Mouse (Mus musculus) neural tube, embryonic 13.5 days (tissue): ENCODE measurements around the gene Sema5b. TPM values are rescaled to one million over a fixed set of nuclear protein-coding genes. Genes with fewer than 3 reads are reported as not detected.

Experiments used
- ATAC-seq: fragments of 200-750 bp; cut with Nextera tagmentation; 2 replicates; pipeline ENCODE4 v1.8.0; 2017; ENCODE audit warnings: low read depth, mild to moderate bottlenecking, moderate TSS enrichment, moderate library complexity
- H3K27ac ChIP-seq: fragments of 300-500 bp; sonication (generic); replicated peaks from 2 replicates; pipeline ENCODE4 v1.5.1; 2015; ENCODE audit warnings: moderate library complexity, mild to moderate bottlenecking, inconsistent platforms
- H3K27me3 ChIP-seq: fragments of 300-500 bp; sonication (generic); 2 replicates; pipeline ENCODE4 v1.6.1; 2015; ENCODE audit warnings: mild to moderate bottlenecking, inconsistent platforms
- H3K36me3 ChIP-seq: fragments of 300-500 bp; sonication (generic); 2 replicates; pipeline ENCODE4 v1.6.1; 2015; ENCODE audit warnings: mild to moderate bottlenecking, inconsistent platforms
- H3K4me1 ChIP-seq: fragments of 300-500 bp; sonication (generic); replicated peaks from 2 replicates; pipeline ENCODE4 v1.6.1; 2015; ENCODE audit warnings: inconsistent platforms
- H3K4me2 ChIP-seq: fragments of 300-500 bp; sonication (generic); 2 replicates; pipeline ENCODE4 v1.6.1; 2015; ENCODE audit warnings: inconsistent platforms, mild to moderate bottlenecking, moderate library complexity
- H3K4me3 ChIP-seq: fragments of 300-500 bp; sonication (generic); 2 replicates; pipeline ENCODE4 v1.5.1; 2015; ENCODE audit warnings: mild to moderate bottlenecking, inconsistent platforms
- H3K9ac ChIP-seq: fragments of 300-500 bp; sonication (generic); 2 replicates; pipeline ENCODE4 v1.6.1; 2015; ENCODE audit warnings: moderate library complexity, mild to moderate bottlenecking, inconsistent platforms
- H3K9me3 ChIP-seq: fragments of 300-500 bp; sonication (generic); 2 replicates; pipeline ENCODE4 v1.6.1; 2016; ENCODE audit warnings: inconsistent platforms
- WGBS: fragments of 180-500 bp; shearing (Covaris S2); methylation state at CpG from one replicate; pipeline ENCODE4 v1.1.7; 2015; 5-methylcytosine and 5-hydroxymethylcytosine counted together
- polyA plus RNA-seq: library from polyadenylated mRNA; unstranded; fragments of >200 nt; fragmentation: Nextera tagmentation; extraction: Ambion mirVana; gene quantifications from 2 replicates; pipeline ENCODE4 v1.2.1, GENCODE M21; 2015

The Sema5b gene
- polyA plus RNA-seq, 1 experiment from 2014 or later, result 24.0 TPM

DNA sequence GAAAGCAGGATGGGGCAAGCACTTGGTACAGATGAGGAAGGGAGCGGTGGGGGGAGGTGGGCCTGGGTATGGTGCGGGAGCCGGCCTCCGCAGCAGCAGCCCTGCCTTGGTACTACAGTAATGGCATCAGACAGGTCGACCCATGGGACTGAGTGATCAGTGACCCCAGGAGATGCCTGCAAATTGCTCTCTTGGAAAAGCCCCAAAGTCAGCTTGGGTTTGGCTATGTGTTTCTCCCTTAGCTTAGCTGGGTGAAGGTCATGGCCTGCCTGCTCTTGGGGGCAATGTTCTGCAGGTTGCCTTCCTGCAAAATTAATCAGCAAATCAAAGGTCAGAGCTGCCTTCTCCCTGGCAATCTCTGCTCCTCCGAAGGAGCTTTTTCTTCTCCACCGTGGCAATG is 21.7 kb upstream of the Sema5b start:
- 61% methylated on average over 7 of the region's 7 CpGs for WGBS
- no peaks in the 10 kb centered on the region for H3K9me3 ChIP-seq
- H3K27me3 ChIP-seq, result no peaks in the 10 kb centered on the region
- no peak overlapping the region for H3K9ac ChIP-seq
- no peak overlapping the region for H3K27ac ChIP-seq
- peaks cover 44% of the 10 kb centered on the region for H3K4me1 ChIP-seq
- no peak for ATAC-seq
- no peaks in the 10 kb centered on the region for H3K36me3 ChIP-seq
- H3K4me2 ChIP-seq, result no peak overlapping the region
- no peak overlapping the region for H3K4me3 ChIP-seq

- WGBS, result 67% methylated on average over 4 of the region's 4 CpGs
- Histone ChIP-seq H3K4me3 (no peak overlapping the region), H3K27ac (no peak overlapping the region), H3K27me3 (no peaks in the 10 kb centered on the region), H3K9me3 (no peaks in the 10 kb centered on the region), H3K4me1 (peaks cover 11% of the 10 kb centered on the region), H3K9ac (no peak overlapping the region), H3K36me3 (no peaks in the 10 kb centered on the region), H3K4me2 (no peak overlapping the region)
- no peak for ATAC-seq
Measured at GRCm38 (mm10) chr16:35524200-35524599, 16.7 kb upstream of the Sema5b start.

DNA sequence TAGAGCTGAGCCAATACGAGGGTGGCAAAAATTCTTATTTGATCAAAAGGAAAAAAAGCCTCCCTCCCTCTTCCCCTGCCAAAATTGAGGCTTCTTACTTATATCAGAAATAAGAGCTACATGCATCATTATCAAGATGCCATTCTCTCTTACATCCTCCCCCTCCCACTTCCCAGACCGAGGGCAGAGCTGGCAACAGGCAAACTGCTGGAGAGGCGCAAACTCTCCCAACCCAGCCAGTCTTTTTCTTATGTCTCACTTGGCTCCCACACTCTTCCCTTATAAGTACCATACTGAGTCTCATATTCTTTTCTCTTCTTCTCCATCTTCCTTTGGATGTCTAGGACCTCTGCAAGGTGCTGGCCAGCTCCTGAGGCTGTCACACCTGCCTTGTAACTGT is 6.3 kb upstream of the Sema5b start:
- Histone ChIP-seq H3K27ac (no peak overlapping the region), H3K4me1 (peaks cover 7% of the 10 kb centered on the region; the same call in 1 of the 2 replicates)
- WGBS, result 87% methylated on average over 3 of the region's 3 CpGs

DNA sequence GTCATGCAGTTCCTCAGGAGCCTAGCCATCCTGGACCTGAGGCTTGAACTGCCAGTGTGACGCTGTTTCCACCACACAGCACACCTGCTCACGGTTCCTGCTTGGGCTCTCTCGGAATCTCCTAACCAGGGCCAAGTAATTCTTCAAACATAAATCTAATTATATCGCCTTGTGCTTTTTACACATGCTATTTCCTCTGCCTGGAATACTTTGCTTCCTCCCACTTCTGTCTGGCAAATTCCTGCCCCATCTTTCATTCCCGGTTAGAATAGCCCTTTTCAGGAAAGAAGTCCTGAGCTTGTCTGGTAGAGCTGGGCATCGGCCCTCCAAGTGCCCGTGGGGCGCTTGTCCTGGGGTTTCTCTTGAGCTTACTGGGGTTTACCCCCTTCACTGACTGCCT is 3.3 kb upstream of the Sema5b start:
- Histone ChIP-seq H3K27me3 (peaks cover 10% of the 10 kb centered on the region), H3K9ac (no peak overlapping the region), H3K4me3 (no peak overlapping the region), H3K4me1 (peaks cover 29% of the 10 kb centered on the region), H3K27ac (no peak overlapping the region), H3K9me3 (no peaks in the 10 kb centered on the region), H3K36me3 (no peaks in the 10 kb centered on the region), H3K4me2 (no peak overlapping the region)
- 72% methylated on average over 8 of the region's 8 CpGs for WGBS
- ATAC-seq, result no peak

More for the DNA sequence above, 6.3 kb upstream of the Sema5b start:
- no peaks in the 10 kb centered on the region for H3K36me3 ChIP-seq
- H3K9me3 ChIP-seq, result no peaks in the 10 kb centered on the region
- H3K4me3 ChIP-seq, result no peak overlapping the region
- no peak for ATAC-seq
- H3K4me2 ChIP-seq, result no peak overlapping the region
- H3K27me3 ChIP-seq, result peaks cover 10% of the 10 kb centered on the region
- H3K9ac ChIP-seq, result no peak overlapping the region

DNA sequence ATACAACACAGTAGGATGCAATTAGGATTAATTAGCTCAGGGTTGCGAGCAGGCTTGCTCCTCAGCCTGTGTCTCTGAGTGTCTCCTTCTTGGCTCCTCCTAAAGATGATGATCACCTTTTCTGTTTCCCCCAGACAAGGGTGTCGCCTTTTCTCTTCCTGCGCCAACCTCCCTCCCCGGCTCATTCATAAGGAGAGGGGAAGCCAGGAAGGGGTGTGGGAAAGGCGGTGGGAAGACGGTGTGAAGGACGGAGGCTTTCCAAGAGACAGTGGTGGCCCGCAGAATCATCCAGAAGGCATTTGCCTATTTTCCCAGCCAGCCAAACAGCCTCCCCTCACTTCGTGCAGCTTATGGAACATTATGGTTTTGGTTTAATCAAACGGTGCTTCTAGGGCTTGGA is 1.9 kb upstream of the Sema5b start:
- no peak overlapping the region for H3K4me3 ChIP-seq
- peaks cover 19% of the 10 kb centered on the region for H3K27me3 ChIP-seq
- H3K4me1 ChIP-seq, result peaks cover 43% of the 10 kb centered on the region
- no peak overlapping the region for H3K4me2 ChIP-seq
- no peak overlapping the region for H3K9ac ChIP-seq
- H3K27ac ChIP-seq, result no peak overlapping the region
- H3K36me3 ChIP-seq, result no peaks in the 10 kb centered on the region
- no peak for ATAC-seq
- 53% methylated on average over 10 of the region's 10 CpGs for WGBS
- no peaks in the 10 kb centered on the region for H3K9me3 ChIP-seq

DNA sequence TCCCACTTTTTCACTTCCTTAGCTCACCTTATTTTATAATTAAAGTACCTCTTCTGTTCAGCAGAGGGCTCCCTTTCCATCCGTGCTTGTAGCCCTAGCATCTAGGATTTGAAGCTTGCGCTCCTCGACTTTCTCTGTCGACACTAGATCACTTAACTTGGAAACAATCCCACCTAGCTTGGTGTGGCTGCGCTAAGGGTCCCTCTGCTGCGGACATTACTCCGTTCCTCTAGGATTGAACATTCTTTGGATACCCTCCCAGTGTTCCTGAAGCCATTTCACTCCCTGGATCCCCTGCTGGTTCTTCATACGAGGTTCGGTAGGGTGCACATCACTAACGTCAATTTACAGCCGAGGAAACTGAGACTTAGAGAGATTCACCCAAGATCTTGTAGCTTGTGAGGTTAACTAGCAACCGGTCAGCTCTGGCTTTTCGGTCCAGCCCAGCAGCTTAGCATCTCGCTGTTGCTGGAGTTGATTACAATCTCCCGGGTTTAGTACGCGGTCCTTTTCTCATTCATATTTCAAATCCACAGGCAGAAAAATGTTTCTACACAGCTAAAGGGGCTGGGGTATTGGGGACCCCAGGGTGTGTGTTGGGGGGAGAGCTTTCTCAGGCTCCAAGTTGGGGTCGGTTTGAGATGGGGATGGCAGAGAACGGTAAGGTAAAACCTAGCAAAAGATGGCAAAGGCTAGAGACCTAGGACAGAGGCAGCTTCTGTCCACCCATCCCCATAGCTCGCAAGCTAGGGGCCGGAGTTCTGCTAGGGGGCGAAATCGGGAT is 420 bp upstream of the Sema5b start:
- Histone ChIP-seq H3K9ac (peak overlapping the region; percentile 87), H3K4me3 (peak overlapping the region; percentile 65), H3K4me1 (peaks cover 45% of the 10 kb centered on the region), H3K36me3 (no peaks in the 10 kb centered on the region), H3K27me3 (peaks cover 20% of the 10 kb centered on the region), H3K27ac (peak overlapping the region; percentile 85), H3K9me3 (no peaks in the 10 kb centered on the region), H3K4me2 (peak overlapping the region; percentile 89)
- under 1% methylated on average over 23 of the region's 23 CpGs for WGBS
- peak; percentile 45; the same call in 1 of the 2 replicates for ATAC-seq

GRCm38 (mm10) chr16:35541661-35542420 is 896 bp downstream of the Sema5b start:
- WGBS, result under 1% methylated on average over 52 of the region's 54 CpGs
- H3K9me3 ChIP-seq, result no peaks in the 10 kb centered on the region
- H3K4me2 ChIP-seq, result peak overlapping the region; percentile 89
- H3K9ac ChIP-seq, result peak overlapping the region; percentile 87
- peaks cover 20% of the 10 kb centered on the region for H3K27me3 ChIP-seq
- peak overlapping the region; percentile 85 for H3K27ac ChIP-seq
- peak overlapping the region; percentile 65 for H3K4me3 ChIP-seq
- ATAC-seq, result peak; percentile 62
- H3K36me3 ChIP-seq, result no peaks in the 10 kb centered on the region
- H3K4me1 ChIP-seq, result peaks cover 45% of the 10 kb centered on the region

GRCm38 (mm10) chr16:35542421-35542780 is 1.5 kb downstream of the Sema5b start:
- Histone ChIP-seq H3K36me3 (no peaks in the 10 kb centered on the region), H3K9me3 (no peaks in the 10 kb centered on the region), H3K4me3 (peak overlapping the region; percentile 65), H3K4me1 (peaks cover 45% of the 10 kb centered on the region), H3K9ac (peak overlapping the region; percentile 87), H3K4me2 (peak overlapping the region; percentile 89), H3K27ac (no peak overlapping the region; the same call in 1 of the 2 replicates), H3K27me3 (peaks cover 20% of the 10 kb centered on the region)
- ATAC-seq, result no peak
- WGBS, result under 1% methylated on average over 27 of the region's 27 CpGs

DNA sequence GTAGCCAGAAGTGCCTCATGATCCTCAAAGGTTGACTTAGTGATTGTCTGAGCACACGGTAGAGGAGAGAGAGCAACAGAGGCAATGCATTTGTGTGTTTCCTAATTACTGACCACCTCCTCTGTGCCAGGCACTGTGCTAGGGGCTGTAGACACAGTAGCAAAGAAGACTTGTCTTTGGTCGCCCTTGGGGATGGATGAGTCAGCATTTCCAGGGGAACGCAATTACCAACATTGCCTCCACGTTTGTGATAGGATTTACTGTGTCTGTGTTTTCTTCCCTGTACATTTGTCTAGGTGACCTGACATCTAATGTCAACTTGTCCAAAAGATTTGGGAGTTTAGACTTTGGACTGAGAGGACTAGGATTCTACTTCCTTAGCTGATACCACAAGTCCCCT is 4.8 kb downstream of the Sema5b start:
- H3K9ac ChIP-seq, result no peak overlapping the region
- no peak overlapping the region for H3K4me3 ChIP-seq
- WGBS, result 86% methylated on average over 4 of the region's 4 CpGs
- no peak for ATAC-seq
- no peak overlapping the region for H3K27ac ChIP-seq
- H3K36me3 ChIP-seq, result no peaks in the 10 kb centered on the region
- no peak overlapping the region for H3K4me2 ChIP-seq
- H3K27me3 ChIP-seq, result peaks cover 9% of the 10 kb centered on the region; the same call in 1 of the 2 replicates
- H3K4me1 ChIP-seq, result peaks cover 29% of the 10 kb centered on the region
- no peaks in the 10 kb centered on the region for H3K9me3 ChIP-seq

DNA sequence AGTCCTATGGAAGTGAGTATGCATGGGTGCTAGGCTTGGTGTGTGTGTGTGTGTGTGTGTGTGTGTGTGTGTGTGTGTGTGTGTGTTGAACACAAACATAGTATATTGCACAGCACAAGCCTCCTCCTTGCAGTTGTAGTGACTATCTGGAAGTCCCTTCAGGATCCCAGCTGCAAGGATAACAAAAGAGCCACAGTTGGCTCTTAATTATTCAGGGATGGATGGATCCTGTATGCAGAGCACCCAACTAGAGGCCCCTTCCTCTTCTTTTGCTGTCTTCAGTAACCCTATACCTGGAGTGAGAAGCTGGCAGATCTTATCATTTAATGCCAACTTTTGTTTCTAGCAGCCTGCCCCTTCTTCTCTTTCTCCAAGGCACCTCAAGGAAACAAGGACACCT is 7.0 kb downstream of the Sema5b start:
- Histone ChIP-seq H3K4me2 (no peak overlapping the region), H3K27ac (no peak overlapping the region), H3K4me3 (no peak overlapping the region), H3K4me1 (peaks cover 13% of the 10 kb centered on the region), H3K9ac (no peak overlapping the region), H3K36me3 (no peaks in the 10 kb centered on the region), H3K27me3 (peaks cover 9% of the 10 kb centered on the region; the same call in 1 of the 2 replicates), H3K9me3 (no peaks in the 10 kb centered on the region)
- ATAC-seq, result no peak

- WGBS, result 91% methylated on average over 2 of the region's 2 CpGs
- ATAC-seq, result no peak
- H3K27ac ChIP-seq, result no peak overlapping the region
- no peaks in the 10 kb centered on the region for H3K27me3 ChIP-seq
- H3K4me2 ChIP-seq, result no peak overlapping the region
- no peaks in the 10 kb centered on the region for H3K9me3 ChIP-seq
- no peaks in the 10 kb centered on the region for H3K36me3 ChIP-seq
- H3K4me3 ChIP-seq, result no peak overlapping the region
- H3K9ac ChIP-seq, result no peak overlapping the region
- no peaks in the 10 kb centered on the region for H3K4me1 ChIP-seq
Measured at GRCm38 (mm10) chr16:35549354-35549753, 8.4 kb downstream of the Sema5b start.

DNA sequence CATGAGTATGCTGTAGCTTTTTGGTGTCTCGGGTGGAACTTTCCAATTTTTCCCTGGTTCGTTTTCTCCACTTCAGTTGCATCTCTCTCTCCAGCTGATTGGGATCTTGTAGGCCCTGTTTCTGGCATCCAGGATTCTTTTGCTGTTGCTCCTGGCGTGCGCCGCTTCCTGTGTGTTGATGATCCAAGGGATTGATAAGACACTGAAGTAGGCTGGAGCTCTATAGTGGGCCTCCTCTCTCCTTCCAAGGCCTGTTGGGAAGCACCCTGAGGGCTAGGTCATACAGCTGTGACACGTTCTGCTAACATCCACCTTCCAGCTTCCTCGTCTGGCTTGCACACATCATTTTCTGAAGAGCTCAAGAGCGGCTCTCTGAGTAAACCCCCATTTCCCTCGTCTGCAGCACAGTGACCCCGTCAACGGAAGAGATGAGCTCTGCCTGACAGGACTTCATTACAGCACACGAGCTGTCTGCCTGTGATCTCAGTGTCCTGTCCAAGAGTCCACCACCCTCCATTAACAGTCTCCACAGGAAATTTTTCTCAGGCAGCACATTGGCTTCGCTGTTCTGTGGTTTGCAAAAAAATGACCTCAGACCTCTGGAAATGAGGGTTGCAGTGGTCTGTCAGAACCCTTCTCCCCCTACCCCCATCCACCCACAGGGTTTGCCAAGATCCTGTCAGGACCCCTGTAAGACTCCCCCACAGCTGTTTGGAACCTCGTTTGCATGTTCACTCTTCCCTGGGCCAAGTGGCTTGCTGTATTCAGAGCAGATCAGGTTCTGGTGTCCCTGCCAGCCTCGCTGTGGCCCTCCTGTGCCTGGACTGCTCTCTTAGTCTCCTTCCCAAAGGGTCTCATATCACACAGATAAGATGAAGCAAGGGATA is 14.9 kb downstream of the Sema5b start:
- Histone ChIP-seq H3K27ac (no peak overlapping the region), H3K4me1 (peaks cover 26% of the 10 kb centered on the region), H3K4me2 (no peak overlapping the region), H3K4me3 (no peak overlapping the region), H3K27me3 (no peaks in the 10 kb centered on the region), H3K9me3 (no peaks in the 10 kb centered on the region), H3K36me3 (no peaks in the 10 kb centered on the region), H3K9ac (no peak overlapping the region)
- WGBS, result 78% methylated on average over 15 of the region's 15 CpGs
- ATAC-seq, result no peak
